Mouse (Mus musculus): ENCODE measurements at regions not wholly inside any gene's neighbourhood (a gene's known extent, or its start where the extent isn't known, plus 50 kb on each side); places are given as distances from the start of the nearest gene placed in this dataset.

DNA sequence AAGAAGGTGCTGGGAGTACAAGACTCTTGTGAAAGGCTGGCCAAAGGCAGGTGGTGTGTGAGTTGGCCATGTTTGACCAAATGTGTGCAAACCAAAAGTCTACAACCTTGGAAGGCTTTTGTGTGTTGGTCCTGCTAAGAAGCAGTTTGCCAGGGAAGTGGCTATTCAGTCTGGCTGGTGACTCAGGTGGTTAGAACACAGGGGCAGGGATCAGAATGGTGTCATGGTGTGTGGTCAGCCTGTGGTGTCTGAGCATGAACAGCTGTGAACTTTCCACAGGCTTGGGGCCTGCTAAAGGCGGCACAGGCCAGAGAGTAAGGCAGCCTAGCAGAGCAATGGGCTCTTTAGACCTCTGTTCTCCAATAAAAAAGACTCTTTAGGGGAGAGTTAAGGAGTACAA is 171.6 kb upstream of the Klf14 start:
- TF ChIP-seq POLR2A (IDR thresholded peaks at IDR 0.05; ENCODE audit: control insufficient read depth, low read depth, low read length) (no peak), CTCF (IDR thresholded peaks at IDR 0.05; ENCODE audit: control insufficient read depth, insufficient read depth, insufficient replicate concordance, low read depth, low read length) (no peak)
